Mouse (Mus musculus): ENCODE data around the gene Sdhc. TPM values are rescaled to one million over a fixed set of nuclear protein-coding genes. Genes with fewer than 3 reads are reported as not detected.

The Sdhc gene
- 169 TPM for polyA plus RNA-seq (2012; fragmentation: generic; extraction: Trizol)

GRCm38 (mm10) chr1:171149974-171150760, at the start of gene Sdhc, which contains the start of gene Mpz:
TSS of gene Sdhc (minus strand) at chr1:171150603.
TSS of gene Mpz (plus strand) at chr1:171150711.
- TF ChIP-seq MYOD1 (IDR thresholded peaks at IDR 0.05; ENCODE audit: control insufficient read depth in 1 of 3, insufficient read length in 2 of 3, low read depth in 2 of 3), result no peak
- peak; percentile 91 for TF ChIP-seq POLR2AphosphoS2 (IDR thresholded peaks at IDR 0.05; ENCODE audit: insufficient read length, low read depth)
- TF ChIP-seq TCF12 (IDR thresholded peaks at IDR 0.05; ENCODE audit: insufficient read depth, poor library complexity, severe bottlenecking), result no peak
- TF ChIP-seq USF1 (IDR thresholded peaks at IDR 0.05; ENCODE audit: low read depth), result peak; percentile 13
- TF ChIP-seq POLR2A (IDR thresholded peaks at IDR 0.05; ENCODE audit: insufficient read length, low read depth), result peak; percentile 85
- TF ChIP-seq REST (IDR thresholded peaks at IDR 0.05; ENCODE audit: insufficient read depth, insufficient read length), result no peak
- peak; percentile 37 for TF ChIP-seq SRF (IDR thresholded peaks at IDR 0.05; ENCODE audit: control insufficient read depth, insufficient read length, low read depth)
- H3K4me2 ChIP-seq (ENCODE audit: low read depth), result peak within 1 kb of the TSS; percentile 99
- peak within 1 kb of the TSS; percentile 39 for H3ac ChIP-seq (ENCODE audit: control insufficient read depth, insufficient read length)
- H3K79me2 ChIP-seq (ENCODE audit: control insufficient read depth, insufficient read depth), result peaks cover 33% of the 10 kb centered on the region
- H3K4me3 ChIP-seq, result peak within 1 kb of the TSS; percentile 98
- H3K36me3 ChIP-seq (ENCODE audit: control insufficient read depth, insufficient read depth), result no peaks in the 10 kb centered on the region
- no peaks in the 10 kb centered on the region for H3K27me3 ChIP-seq (ENCODE audit: control insufficient read depth, insufficient read depth, insufficient read length)

- Histone ChIP-seq H3K27me3 (ENCODE audit: control insufficient read depth, insufficient read depth, insufficient read length) (no peaks in the 10 kb centered on the region), H3K79me2 (ENCODE audit: control insufficient read depth, insufficient read depth) (no peaks in the 10 kb centered on the region), H3K4me2 (ENCODE audit: low read depth) (no peak overlapping the region), H3K4me3 (no peak overlapping the region), H3ac (ENCODE audit: control insufficient read depth, insufficient read length) (no peak overlapping the region), H3K36me3 (ENCODE audit: control insufficient read depth, insufficient read depth) (no peaks in the 10 kb centered on the region)
- no peak for TF ChIP-seq TCF3 (IDR thresholded peaks at IDR 0.05; ENCODE audit: insufficient read length, low read depth)
- no peak for TF ChIP-seq SRF (IDR thresholded peaks at IDR 0.05; ENCODE audit: control insufficient read depth, insufficient read length, low read depth)
- no peak for TF ChIP-seq CEBPB (IDR thresholded peaks at IDR 0.05; ENCODE audit: insufficient read depth, poor library complexity, severe bottlenecking)
- TF ChIP-seq TCF12 (IDR thresholded peaks at IDR 0.05; ENCODE audit: insufficient read depth, poor library complexity, severe bottlenecking), result no peak
- no peak for TF ChIP-seq MYOG (IDR thresholded peaks at IDR 0.05; ENCODE audit: control insufficient read depth in 1 of 3, insufficient read depth in 1 of 3, insufficient read length in 2 of 3, low read depth in 2 of 3)
- no peak for TF ChIP-seq MAX (IDR thresholded peaks at IDR 0.05; ENCODE audit: low read depth)
- no peak for TF ChIP-seq MYOD1 (IDR thresholded peaks at IDR 0.05; ENCODE audit: control insufficient read depth in 1 of 3, insufficient read length in 2 of 3, low read depth in 2 of 3)
- no peak for TF ChIP-seq REST (IDR thresholded peaks at IDR 0.05; ENCODE audit: insufficient read depth, insufficient read length)
- no peak for TF ChIP-seq USF1 (IDR thresholded peaks at IDR 0.05; ENCODE audit: low read depth)
- no peak for TF ChIP-seq POLR2A (IDR thresholded peaks at IDR 0.05; ENCODE audit: insufficient read length, low read depth)
Observed at GRCm38 (mm10) chr1:171199532-171199931, 49.1 kb upstream of the Sdhc start.

- no peak within 1 kb of the TSS for H3K4me3 ChIP-seq
- H3K27me3 ChIP-seq (ENCODE audit: control insufficient read depth, insufficient read depth, insufficient read length), result no peaks in the 10 kb centered on the region
- TF ChIP-seq MAX (IDR thresholded peaks at IDR 0.05; ENCODE audit: low read depth) (no peak), CEBPB (IDR thresholded peaks at IDR 0.05; ENCODE audit: insufficient read depth, poor library complexity, severe bottlenecking) (no peak), POLR2AphosphoS2 (IDR thresholded peaks at IDR 0.05; ENCODE audit: insufficient read length, low read depth) (no peak), TCF3 (IDR thresholded peaks at IDR 0.05; ENCODE audit: insufficient read length, low read depth) (no peak), USF1 (IDR thresholded peaks at IDR 0.05; ENCODE audit: low read depth) (no peak), POLR2A (IDR thresholded peaks at IDR 0.05; ENCODE audit: insufficient read length, low read depth) (no peak), SRF (IDR thresholded peaks at IDR 0.05; ENCODE audit: control insufficient read depth, insufficient read length, low read depth) (no peak), TCF12 (IDR thresholded peaks at IDR 0.05; ENCODE audit: insufficient read depth, poor library complexity, severe bottlenecking) (no peak), E2F4 (IDR thresholded peaks at IDR 0.05; ENCODE audit: insufficient read depth) (no peak), REST (IDR thresholded peaks at IDR 0.05; ENCODE audit: insufficient read depth, insufficient read length) (no peak), MYOD1 (IDR thresholded peaks at IDR 0.05; ENCODE audit: control insufficient read depth in 1 of 3, insufficient read length in 2 of 3, low read depth in 2 of 3) (no peak), MYOG (IDR thresholded peaks at IDR 0.05; ENCODE audit: control insufficient read depth in 1 of 3, insufficient read depth in 1 of 3, insufficient read length in 2 of 3, low read depth in 2 of 3) (no peak)
- H3ac ChIP-seq (ENCODE audit: control insufficient read depth, insufficient read length), result no peak within 1 kb of the TSS
- H3K36me3 ChIP-seq (ENCODE audit: control insufficient read depth, insufficient read depth), result no peaks in the 10 kb centered on the region
- no peaks in the 10 kb centered on the region for H3K79me2 ChIP-seq (ENCODE audit: control insufficient read depth, insufficient read depth)
- H3K4me2 ChIP-seq (ENCODE audit: low read depth), result no peak within 1 kb of the TSS
Observed at GRCm38 (mm10) chr1:171195887-171196397, 45.5 kb upstream of the Sdhc start, which contains the start of gene Pcp4l1. TSS of gene Pcp4l1 (minus strand) at chr1:171196268.

- H3K4me2 ChIP-seq (ENCODE audit: low read depth), result no peak overlapping the region
- H3K36me3 ChIP-seq (ENCODE audit: control insufficient read depth, insufficient read depth), result no peaks in the 10 kb centered on the region
- no peak overlapping the region for H3ac ChIP-seq (ENCODE audit: control insufficient read depth, insufficient read length)
- H3K27me3 ChIP-seq (ENCODE audit: control insufficient read depth, insufficient read depth, insufficient read length), result no peaks in the 10 kb centered on the region
- TF ChIP-seq TCF3 (IDR thresholded peaks at IDR 0.05; ENCODE audit: insufficient read length, low read depth) (no peak), POLR2A (IDR thresholded peaks at IDR 0.05; ENCODE audit: insufficient read length, low read depth) (no peak), POLR2AphosphoS2 (IDR thresholded peaks at IDR 0.05; ENCODE audit: insufficient read length, low read depth) (no peak), MYOD1 (IDR thresholded peaks at IDR 0.05; ENCODE audit: control insufficient read depth in 1 of 3, insufficient read length in 2 of 3, low read depth in 2 of 3) (no peak), REST (IDR thresholded peaks at IDR 0.05; ENCODE audit: insufficient read depth, insufficient read length) (no peak)
- H3K79me2 ChIP-seq (ENCODE audit: control insufficient read depth, insufficient read depth), result no peaks in the 10 kb centered on the region
- no peak overlapping the region for H3K4me3 ChIP-seq
Observed at GRCm38 (mm10) chr1:171195046-171195822, 44.8 kb upstream of the Sdhc start.

Measured in myocyte (in vitro differentiated cells).